Mouse (Mus musculus) adrenal gland, postnatal 14 days (tissue): ENCODE data around the gene Trim34a. TPM values are rescaled to one million over a fixed set of nuclear protein-coding genes. Genes with fewer than 3 reads are reported as not detected.

Source experiments
- total RNA-seq: library from RNA; stranded (reverse); gene quantifications from 2 replicates; pipeline ENCODE4 v1.2.3, GENCODE M21; 2021

The Trim34a gene
- total RNA-seq, 1 experiment from 2014 or later = 5.9 TPM

Other genes starting within 250 kb of the Trim34a start
- not detected in 2 replicates for gene Olfr638, start 245.7 kb upstream of the Trim34a start, total RNA-seq
- gene Olfr639, start 227.2 kb upstream of the Trim34a start, total RNA-seq = not detected in 2 replicates
- not detected in 2 replicates for gene Olfr640, start 218.9 kb upstream of the Trim34a start, total RNA-seq
- not detected in 2 replicates for gene Olfr641, start 209.0 kb upstream of the Trim34a start, total RNA-seq
- not detected in 2 replicates for gene Olfr642, start 191.8 kb upstream of the Trim34a start, total RNA-seq
- gene 4930516K23Rik, start 183.0 kb upstream of the Trim34a start, total RNA-seq = not detected in 2 replicates
- not detected in 2 replicates for gene Olfr644, start 172.6 kb upstream of the Trim34a start, total RNA-seq
- not detected in 2 replicates for gene Olfr645, start 159.0 kb upstream of the Trim34a start, total RNA-seq
- gene Olfr646, start 139.6 kb upstream of the Trim34a start, total RNA-seq = not detected in 2 replicates
- not detected in 2 replicates for gene Ubqln5, start 114.6 kb upstream of the Trim34a start, total RNA-seq
- not detected in 2 replicates for gene Olfr643, start 107.1 kb upstream of the Trim34a start, total RNA-seq
- gene Ubqln3, start 101.2 kb upstream of the Trim34a start, total RNA-seq = not detected in 2 replicates
- not detected in 2 replicates for gene Ubqlnl, start 93.9 kb upstream of the Trim34a start, total RNA-seq
- not detected in 2 replicates for gene Olfm5, start 79.6 kb upstream of the Trim34a start, total RNA-seq
- gene Olfr648, start 61.1 kb upstream of the Trim34a start, total RNA-seq = not detected in 2 replicates
- not detected in 2 replicates for gene Olfr649, start 48.5 kb upstream of the Trim34a start, total RNA-seq
- 0.30 and 0.74 TPM in 2 replicates for gene Trim6, start 25.7 kb upstream of the Trim34a start, total RNA-seq
- gene Trim5, start 43.6 kb downstream of the Trim34a start, total RNA-seq = 3.0 and 6.9 TPM in 2 replicates
- 8.1 and 17.0 TPM in 2 replicates for gene Trim12a, start 71.0 kb downstream of the Trim34a start, total RNA-seq
- 0.38 and 0.52 TPM in 2 replicates for gene Trim34b, start 85.0 kb downstream of the Trim34a start, total RNA-seq
- 8.4 and 11.6 TPM in 2 replicates for gene Trim12c, start 108.9 kb downstream of the Trim34a start, total RNA-seq
- 0.53 TPM in 1 of 2 replicates, not detected in the other for gene Trim30b, start 125.4 kb downstream of the Trim34a start, total RNA-seq
- 0.23 TPM in 1 of 2 replicates, not detected in the other for gene Trim30c, start 156.4 kb downstream of the Trim34a start, total RNA-seq
- gene Trim30a, start 220.7 kb downstream of the Trim34a start, total RNA-seq = 3.6 and 7.3 TPM in 2 replicates